Mouse (Mus musculus) embryonic facial prominence, embryonic 12.5 days (tissue): ENCODE measurements at regions not wholly inside any gene's neighbourhood (a gene's known extent, or its start where the extent isn't known, plus 50 kb on each side); places are given as distances from the start of the nearest gene placed in this dataset.
A peak's percentile ranks its signal among the peaks of the same experiment; 100 is the strongest.

ENCODE experiments used
- ATAC-seq: fragments of 200-750 bp; cut with Nextera tagmentation; 2 replicates; pipeline ENCODE4 v1.8.0; 2017; ENCODE audit not compliant: insufficient number of reproducible peaks, insufficient read depth, low FRiP score, low TSS enrichment
- H3K27ac ChIP-seq: fragments of 300-500 bp; sonication (generic); 2 replicates; pipeline ENCODE4 v1.5.1; 2016; ENCODE audit warnings: mild to moderate bottlenecking
- H3K27me3 ChIP-seq: fragments of 300-500 bp; sonication (generic); 2 replicates; pipeline ENCODE4 v1.6.1; 2016; ENCODE audit warnings: mild to moderate bottlenecking, moderate library complexity
- H3K36me3 ChIP-seq: fragments of 300-500 bp; sonication (generic); 2 replicates; pipeline ENCODE4 v1.6.1; 2016; ENCODE audit warnings: mild to moderate bottlenecking
- H3K4me1 ChIP-seq: fragments of 300-500 bp; sonication (generic); 2 replicates; pipeline ENCODE4 v1.6.1; 2016
- H3K4me2 ChIP-seq: fragments of 300-500 bp; sonication (generic); replicated peaks from 2 replicates; pipeline ENCODE4 v1.6.1; 2016; ENCODE audit warnings: mild to moderate bottlenecking, moderate library complexity
- H3K4me3 ChIP-seq: fragments of 300-500 bp; sonication (generic); 2 replicates; pipeline ENCODE4 v1.5.1; 2016; ENCODE audit warnings: mild to moderate bottlenecking
- H3K9ac ChIP-seq: fragments of 300-500 bp; sonication (generic); 2 replicates; pipeline ENCODE4 v1.6.1; 2016; ENCODE audit warnings: mild to moderate bottlenecking, moderate library complexity
- H3K9me3 ChIP-seq: fragments of 300-500 bp; sonication (generic); 2 replicates; pipeline ENCODE4 v1.6.1; 2016; ENCODE audit warnings: mild to moderate bottlenecking, moderate library complexity
- WGBS: fragments of 180-500 bp; shearing (Covaris S2); methylation state at CpG from one replicate; pipeline ENCODE4 v1.1.7; 2016; 5-methylcytosine and 5-hydroxymethylcytosine counted together

GRCm38 (mm10) chr1:4570730-4571129, 237.0 kb upstream of the Gm37988 start:
- Histone ChIP-seq H3K36me3 (no peaks in the 10 kb centered on the region), H3K27me3 (no peaks in the 10 kb centered on the region), H3K27ac (no peak overlapping the region), H3K4me3 (no peak overlapping the region), H3K9ac (no peak overlapping the region), H3K9me3 (no peaks in the 10 kb centered on the region), H3K4me1 (no peaks in the 10 kb centered on the region), H3K4me2 (no peak overlapping the region)
- no peak for ATAC-seq
- WGBS = 88% methylated on average over 4 of the region's 4 CpGs

GRCm38 (mm10) chr1:4571299-4572202, 236.1 kb upstream of the Gm37988 start:
- H3K36me3 ChIP-seq = no peaks in the 10 kb centered on the region
- peak overlapping the region; percentile 72 for H3K4me2 ChIP-seq
- H3K4me1 ChIP-seq = no peaks in the 10 kb centered on the region
- H3K9ac ChIP-seq = peak overlapping the region; percentile 73
- H3K4me3 ChIP-seq = peak overlapping the region; percentile 56
- no peaks in the 10 kb centered on the region for H3K9me3 ChIP-seq
- WGBS = under 1% methylated on average over 58 of the region's 58 CpGs
- H3K27ac ChIP-seq = peak overlapping the region; percentile 73
- ATAC-seq = peak; percentile 93
- no peaks in the 10 kb centered on the region for H3K27me3 ChIP-seq

- H3K36me3 ChIP-seq = no peaks in the 10 kb centered on the region
- no peak overlapping the region for H3K9ac ChIP-seq
- WGBS = 53% methylated on average over 3 of the region's 3 CpGs
- H3K4me3 ChIP-seq = peak overlapping the region; percentile 56
- H3K27me3 ChIP-seq = no peaks in the 10 kb centered on the region
- H3K4me1 ChIP-seq = no peaks in the 10 kb centered on the region
- no peaks in the 10 kb centered on the region for H3K9me3 ChIP-seq
- ATAC-seq = no peak
- H3K27ac ChIP-seq = no peak overlapping the region
- peak overlapping the region; percentile 72 for H3K4me2 ChIP-seq
Measured at GRCm38 (mm10) chr1:4572311-4572710, 235.4 kb upstream of the Gm37988 start.

GRCm38 (mm10) chr1:4574101-4574500, 233.6 kb upstream of the Gm37988 start:
- H3K36me3 ChIP-seq = no peaks in the 10 kb centered on the region
- H3K27me3 ChIP-seq = no peaks in the 10 kb centered on the region
- no peak overlapping the region for H3K27ac ChIP-seq
- no peak overlapping the region for H3K4me3 ChIP-seq
- no peak for ATAC-seq
- WGBS = 44% methylated on average over 1 of the region's 1 CpGs
- no peaks in the 10 kb centered on the region for H3K4me1 ChIP-seq
- no peak overlapping the region for H3K4me2 ChIP-seq
- no peak overlapping the region for H3K9ac ChIP-seq
- no peaks in the 10 kb centered on the region for H3K9me3 ChIP-seq

- Histone ChIP-seq H3K27ac (no peak overlapping the region), H3K4me2 (no peak overlapping the region), H3K9me3 (no peaks in the 10 kb centered on the region), H3K4me3 (no peak overlapping the region), H3K36me3 (no peaks in the 10 kb centered on the region), H3K9ac (no peak overlapping the region), H3K27me3 (no peaks in the 10 kb centered on the region), H3K4me1 (no peaks in the 10 kb centered on the region)
- 59% methylated on average over 1 of the region's 1 CpGs for WGBS
- no peak for ATAC-seq
Measured at GRCm38 (mm10) chr1:4576957-4577356, 230.7 kb upstream of the Gm37988 start.

- Histone ChIP-seq H3K4me3 (no peak overlapping the region), H3K9me3 (no peaks in the 10 kb centered on the region), H3K36me3 (no peaks in the 10 kb centered on the region), H3K27ac (no peak overlapping the region), H3K27me3 (no peaks in the 10 kb centered on the region), H3K4me2 (no peak overlapping the region), H3K4me1 (no peaks in the 10 kb centered on the region), H3K9ac (no peak overlapping the region)
- no peak for ATAC-seq
Measured at GRCm38 (mm10) chr1:4582534-4582933, 225.2 kb upstream of the Gm37988 start.

- 74% methylated on average over 3 of the region's 3 CpGs for WGBS
- no peak overlapping the region for H3K4me3 ChIP-seq
- no peaks in the 10 kb centered on the region for H3K36me3 ChIP-seq
- no peak overlapping the region for H3K27ac ChIP-seq
- no peaks in the 10 kb centered on the region for H3K27me3 ChIP-seq
- no peak overlapping the region for H3K4me2 ChIP-seq
- H3K9me3 ChIP-seq = no peaks in the 10 kb centered on the region
- H3K4me1 ChIP-seq = no peaks in the 10 kb centered on the region
- no peak for ATAC-seq
- no peak overlapping the region for H3K9ac ChIP-seq
Measured at GRCm38 (mm10) chr1:4597856-4598255, 209.8 kb upstream of the Gm37988 start.

GRCm38 (mm10) chr1:4598425-4598824, 209.3 kb upstream of the Gm37988 start:
- Histone ChIP-seq H3K27me3 (no peaks in the 10 kb centered on the region), H3K27ac (no peak overlapping the region), H3K4me1 (no peaks in the 10 kb centered on the region), H3K4me3 (no peak overlapping the region), H3K4me2 (no peak overlapping the region), H3K9me3 (no peaks in the 10 kb centered on the region), H3K36me3 (no peaks in the 10 kb centered on the region), H3K9ac (no peak overlapping the region)
- ATAC-seq = no peak
- WGBS = 54% methylated on average over 3 of the region's 3 CpGs

GRCm38 (mm10) chr1:4602386-4602785, 205.3 kb upstream of the Gm37988 start:
- Histone ChIP-seq H3K27ac (no peak overlapping the region), H3K9me3 (no peaks in the 10 kb centered on the region), H3K4me1 (no peaks in the 10 kb centered on the region), H3K4me3 (no peak overlapping the region), H3K9ac (no peak overlapping the region), H3K27me3 (no peaks in the 10 kb centered on the region), H3K4me2 (no peak overlapping the region), H3K36me3 (no peaks in the 10 kb centered on the region)
- 73% methylated on average over 3 of the region's 3 CpGs for WGBS
- ATAC-seq = no peak

GRCm38 (mm10) chr1:4608824-4609223, 198.9 kb upstream of the Gm37988 start:
- Histone ChIP-seq H3K4me1 (no peaks in the 10 kb centered on the region), H3K9me3 (no peaks in the 10 kb centered on the region), H3K4me2 (no peak overlapping the region), H3K9ac (no peak overlapping the region), H3K36me3 (no peaks in the 10 kb centered on the region), H3K27ac (no peak overlapping the region), H3K27me3 (no peaks in the 10 kb centered on the region), H3K4me3 (no peak overlapping the region)
- no peak for ATAC-seq
- 49% methylated on average over 2 of the region's 2 CpGs for WGBS

- WGBS = 65% methylated on average over 4 of the region's 4 CpGs
Measured at GRCm38 (mm10) chr1:4613305-4613704, 194.4 kb upstream of the Gm37988 start.

GRCm38 (mm10) chr1:4615286-4615685, 192.4 kb upstream of the Gm37988 start:
- Histone ChIP-seq H3K4me3 (no peak overlapping the region), H3K27ac (no peak overlapping the region), H3K36me3 (no peaks in the 10 kb centered on the region), H3K4me1 (no peaks in the 10 kb centered on the region), H3K9ac (no peak overlapping the region), H3K27me3 (no peaks in the 10 kb centered on the region), H3K4me2 (no peak overlapping the region), H3K9me3 (no peaks in the 10 kb centered on the region)
- 77% methylated on average over 1 of the region's 1 CpGs for WGBS
- ATAC-seq = no peak

More at GRCm38 (mm10) chr1:4613305-4613704, 194.4 kb upstream of the Gm37988 start:
- H3K27me3 ChIP-seq = no peaks in the 10 kb centered on the region
- no peak overlapping the region for H3K4me2 ChIP-seq
- H3K36me3 ChIP-seq = no peaks in the 10 kb centered on the region
- ATAC-seq = no peak
- no peak overlapping the region for H3K27ac ChIP-seq
- H3K9ac ChIP-seq = no peak overlapping the region
- no peaks in the 10 kb centered on the region for H3K4me1 ChIP-seq
- no peak overlapping the region for H3K4me3 ChIP-seq
- H3K9me3 ChIP-seq = no peaks in the 10 kb centered on the region
